Mouse (Mus musculus): Measurements from ENCODE around the gene Eef1e1. TPM values are rescaled to one million over a fixed set of nuclear protein-coding genes. Genes with fewer than 3 reads are reported as not detected.

Eef1e1 gene
- total and polyA plus RNA-seq, 3 experiments, result 194 to 218 TPM; not detected in 1

Other genes with a start within 250 kb of the Eef1e1 start
- 68.8 and 87.3 TPM in 2 replicates for gene Txndc5, start 130.2 kb downstream of the Eef1e1 start, total RNA-seq (2012; rRNA removed)
- gene Txndc5, start 130.2 kb downstream of the Eef1e1 start, polyA plus RNA-seq (2012; ENCODE audit: insufficient read depth in 1 of 2, insufficient read length in 2 of 2, low read depth in 1 of 2, low replicate concordance in 2 of 2, missing spikeins in 1 of 2), result 100 to 1,000 TPM in 1 of 2 experiments, not detected in 1; 114 TPM
- 9.9 and 12.3 TPM in 2 replicates for gene Bloc1s5, start 23.9 kb downstream of the Eef1e1 start, total RNA-seq (2012; rRNA removed)
- 10 to 100 TPM in 1 of 2 experiments, not detected in 1; 16.2 TPM for gene Bloc1s5, start 23.9 kb downstream of the Eef1e1 start, polyA plus RNA-seq (2012; ENCODE audit: insufficient read depth in 1 of 2, insufficient read length in 2 of 2, low read depth in 1 of 2, low replicate concordance in 2 of 2, missing spikeins in 1 of 2)